ENCODE assay signal across 19 mouse cellular contexts in genomic region chr12:57764720-57765119, GRCm38 (mm10).
A peak's percentile ranks its signal among the peaks of the same experiment; 100 is the strongest.
DNase-seq lines count a peak whose midpoint lies in the region; ATAC-seq and TF ChIP-seq lines count a peak whose summit lies in the region.
"Had no signal": no experiment of that assay in that cellular context is flagged by ENCODE, and none has a peak within 500 bp of the region (broad histone marks: within the 10 kb centered on the region; RNA-seq: fewer than 3 reads in every experiment).

No protein-coding gene starts in this region.

- WGBS in embryonic facial prominence, embryonic 14.5 days = 57% methylated on average over 7 of the region's 7 CpGs
- 83% methylated on average over 7 of the region's 7 CpGs for WGBS in embryonic facial prominence, embryonic 10.5 days
- WGBS in limb, embryonic 14.5 days = 79% methylated on average over 7 of the region's 7 CpGs
- WGBS in limb, embryonic 10.5 days = 85% methylated on average over 7 of the region's 7 CpGs

- no peak overlapping the region for H3K4me2 ChIP-seq in embryonic facial prominence, embryonic 14.5 days (ENCODE audit: low read depth, low read length)
- no peak overlapping the region for H3K4me2 ChIP-seq in limb, embryonic 14.5 days (replicated peaks; ENCODE audit: low read depth, low read length, severe bottlenecking)

- DNase-seq in embryonic facial prominence, embryonic 14.5 days (ENCODE audit: low spot score) = peak; percentile 67
- DNase-seq in embryonic facial prominence, embryonic 10.5 days (ENCODE audit: low spot score) = no peak
- peak; percentile 4 for DNase-seq in limb, embryonic 14.5 days (ENCODE audit: low spot score)
- DNase-seq in limb, embryonic 10.5 days (ENCODE audit: low spot score) = no peak
- DNase-seq: adrenal gland, adult 2 months; adrenal gland, adult 8-10 months; adrenal gland, postnatal 10 days; adrenal gland, postnatal 14 days; adrenal gland, postnatal 25 days; adrenal gland, postnatal 36 days; B cell, adult 2 months; cerebellum, adult 11 months; cerebellum, adult 11-12 months; cerebellum, adult 18-20 months had no signal

- TF ChIP-seq POLR2A in limb, embryonic 14.5 days (IDR thresholded peaks at IDR 0.05; ENCODE audit: borderline replicate concordance, extremely low read depth, insufficient read depth, insufficient read length) = no peak

- H3K9me3 ChIP-seq in embryonic facial prominence, embryonic 14.5 days (ENCODE audit: control insufficient read depth, low read length) = no peaks in the 10 kb centered on the region
- no peaks in the 10 kb centered on the region for H3K9me3 ChIP-seq in embryonic facial prominence, embryonic 10.5 days
- H3K9me3 ChIP-seq in limb, embryonic 14.5 days (ENCODE audit: control insufficient read depth, low read length) = no peaks in the 10 kb centered on the region
- H3K9me3 ChIP-seq in limb, embryonic 10.5 days (replicated peaks) = no peaks in the 10 kb centered on the region
- H3K9me3 ChIP-seq: G1E had no signal

- no peaks in the 10 kb centered on the region for H3K36me3 ChIP-seq in embryonic facial prominence, embryonic 14.5 days (ENCODE audit: control insufficient read depth, insufficient read depth, low read length)
- no peaks in the 10 kb centered on the region for H3K36me3 ChIP-seq in embryonic facial prominence, embryonic 10.5 days (replicated peaks)
- no peaks in the 10 kb centered on the region for H3K36me3 ChIP-seq in limb, embryonic 14.5 days (ENCODE audit: control insufficient read depth, insufficient read depth, low read length)
- no peaks in the 10 kb centered on the region for H3K36me3 ChIP-seq in limb, embryonic 10.5 days
- H3K36me3 ChIP-seq: G1E had no signal

- H3K9ac ChIP-seq in embryonic facial prominence, embryonic 14.5 days (ENCODE audit: low read depth, low read length) = no peak overlapping the region
- H3K9ac ChIP-seq in limb, embryonic 14.5 days (ENCODE audit: low read depth, low read length, severe bottlenecking) = no peak overlapping the region

- H3K27me3 ChIP-seq in embryonic facial prominence, embryonic 14.5 days (replicated peaks; ENCODE audit: control insufficient read depth, insufficient read depth, low read length) = no peaks in the 10 kb centered on the region
- no peaks in the 10 kb centered on the region for H3K27me3 ChIP-seq in embryonic facial prominence, embryonic 10.5 days (replicated peaks; ENCODE audit: low read depth, poor library complexity, severe bottlenecking)
- no peaks in the 10 kb centered on the region for H3K27me3 ChIP-seq in limb, embryonic 14.5 days (ENCODE audit: control insufficient read depth, insufficient read depth, low read length)
- H3K27me3 ChIP-seq in limb, embryonic 10.5 days (ENCODE audit: low read depth, poor library complexity, severe bottlenecking) = no peaks in the 10 kb centered on the region
- H3K27me3 ChIP-seq: CH12.LX had no signal

- no peaks in the 10 kb centered on the region for H3K4me1 ChIP-seq in embryonic facial prominence, embryonic 14.5 days (ENCODE audit: control insufficient read depth, insufficient read depth, low read length)
- H3K4me1 ChIP-seq in embryonic facial prominence, embryonic 10.5 days = no peaks in the 10 kb centered on the region
- H3K4me1 ChIP-seq in limb, embryonic 14.5 days (ENCODE audit: control insufficient read depth, insufficient read depth, low read length) = no peaks in the 10 kb centered on the region
- no peaks in the 10 kb centered on the region for H3K4me1 ChIP-seq in limb, embryonic 10.5 days

- no peak overlapping the region for H3K27ac ChIP-seq in embryonic facial prominence, embryonic 14.5 days (replicated peaks; ENCODE audit: low read depth, low read length)
- no peak overlapping the region for H3K27ac ChIP-seq in embryonic facial prominence, embryonic 10.5 days (replicated peaks)
- H3K27ac ChIP-seq in limb, embryonic 14.5 days (replicated peaks; ENCODE audit: low read depth, low read length) = no peak overlapping the region
- no peak overlapping the region for H3K27ac ChIP-seq in limb, embryonic 10.5 days

- no peak overlapping the region for H3K4me3 ChIP-seq in embryonic facial prominence, embryonic 14.5 days (ENCODE audit: low read depth, low read length)
- no peak overlapping the region for H3K4me3 ChIP-seq in embryonic facial prominence, embryonic 10.5 days
- no peak overlapping the region for H3K4me3 ChIP-seq in limb, embryonic 14.5 days (replicated peaks; ENCODE audit: low read length)
- no peak overlapping the region for H3K4me3 ChIP-seq in limb, embryonic 10.5 days

- ATAC-seq in embryonic facial prominence, embryonic 14.5 days (ENCODE audit: low read depth) = peak; percentile 63; the same call in 1 of the 2 replicates
- ATAC-seq in limb, embryonic 14.5 days (ENCODE audit: low FRiP score, low read depth) = no peak
- ATAC-seq: activated CD4-positive, CD25-positive, alpha-beta regulatory T cell, adult 4 months; CD4-positive, CD25-positive, alpha-beta regulatory T cell, adult 4 months; Patski had no signal

Comparison
In these comparisons a context has a peak if more than half of its experiments do, and no peak if none do; other contexts are left out.
1. DNase-seq: peak in embryonic facial prominence, embryonic 14.5 days (single experiment) and limb, embryonic 14.5 days (single experiment); none in embryonic facial prominence, embryonic 10.5 days (single experiment) and limb, embryonic 10.5 days (single experiment).